Mouse (Mus musculus) regulatory T cell (primary cell): ENCODE results near the gene Gm20388.

ENCODE experiments used
- in situ Hi-C: fragments of 300-600 bp; cut with MboI, MseI; formaldehyde crosslinking; loops from one replicate; pipeline ENCODE4 v1.15.1; 2025; ENCODE audit warnings: high pct_unique_total_duplicates

The Gm20388 gene

GRCm38 (mm10) chr8:120731582-120731981 lies 820.9 kb downstream of the Gm20388 start:
- in situ Hi-C loops = loop anchor here (5.0 kb wide), 1 partner anchor 39 kb away; no protein-coding TSS in a partner anchor

GRCm38 (mm10) chr8:120732068-120732467 lies 821.4 kb downstream of the Gm20388 start:
- in situ Hi-C loops = loop anchor here (5.0 kb wide), 1 partner anchor 40 kb away; no protein-coding TSS in a partner anchor

GRCm38 (mm10) chr8:120735770-120736481 lies 825.3 kb downstream of the Gm20388 start, which contains the start of gene Irf8:
TSS of gene Irf8 (plus strand) at chr8:120736358.
- in situ Hi-C loops = no loop called here

GRCm38 (mm10) chr8:120736486-120736885 lies 825.8 kb downstream of the Gm20388 start:
- in situ Hi-C loops = no loop called here

GRCm38 (mm10) chr8:120737166-120737565 lies 826.5 kb downstream of the Gm20388 start:
- in situ Hi-C loops = no loop called here

- in situ Hi-C loops = no loop called here
Measured at GRCm38 (mm10) chr8:120738771-120739170, 828.1 kb downstream of the Gm20388 start.

GRCm38 (mm10) chr8:120739526-120739925 lies 828.9 kb downstream of the Gm20388 start:
- in situ Hi-C loops = no loop called here

GRCm38 (mm10) chr8:120740579-120740978 lies 829.9 kb downstream of the Gm20388 start:
- in situ Hi-C loops = no loop called here

- in situ Hi-C loops = no loop called here
Measured at GRCm38 (mm10) chr8:120741001-120741400, 830.4 kb downstream of the Gm20388 start.

- in situ Hi-C loops = no loop called here
Measured at GRCm38 (mm10) chr8:120741815-120742530, 831.3 kb downstream of the Gm20388 start.

GRCm38 (mm10) chr8:120743149-120743897 lies 832.7 kb downstream of the Gm20388 start:
- in situ Hi-C loops = no loop called here

- in situ Hi-C loops = no loop called here
Measured at GRCm38 (mm10) chr8:120743898-120744290, 833.3 kb downstream of the Gm20388 start.

GRCm38 (mm10) chr8:120744448-120744847 lies 833.8 kb downstream of the Gm20388 start:
- in situ Hi-C loops = no loop called here

GRCm38 (mm10) chr8:120745226-120745625 lies 834.6 kb downstream of the Gm20388 start:
- in situ Hi-C loops = no loop called here

- in situ Hi-C loops = no loop called here
Measured at GRCm38 (mm10) chr8:120746007-120746701, 835.5 kb downstream of the Gm20388 start.

- in situ Hi-C loops = no loop called here
Measured at GRCm38 (mm10) chr8:120747286-120747685, 836.6 kb downstream of the Gm20388 start.

- in situ Hi-C loops = loop anchor here (5.0 kb wide), 1 partner anchor 42 kb away; no protein-coding TSS in a partner anchor
Measured at GRCm38 (mm10) chr8:120750616-120751015, 840.0 kb downstream of the Gm20388 start.

GRCm38 (mm10) chr8:120751226-120752081 lies 840.8 kb downstream of the Gm20388 start:
- in situ Hi-C loops = loop anchor here (5.0 kb wide), 1 partner anchor 41 kb away; no protein-coding TSS in a partner anchor

GRCm38 (mm10) chr8:120752082-120752452 lies 841.4 kb downstream of the Gm20388 start:
- in situ Hi-C loops = loop anchor here (5.0 kb wide), 1 partner anchor 40 kb away; no protein-coding TSS in a partner anchor

GRCm38 (mm10) chr8:120753476-120753875 lies 842.8 kb downstream of the Gm20388 start:
- in situ Hi-C loops = loop anchor here (5.0 kb wide), 1 partner anchor 39 kb away; no protein-coding TSS in a partner anchor
